Mouse (Mus musculus) CH12.LX (cell line): ENCODE measurements around the gene Ift172.
A peak's percentile ranks its signal among the peaks of the same experiment; 100 is the strongest.

Source experiments
- CTCF ChIP-seq, 2 experiments: IDR thresholded peaks in 1 of 2; conservative IDR thresholded peaks in 1 of 2; 2 replicates each; pipeline ENCODE4 v1.5.1; 2011 to 2012; ENCODE audit warnings: low read depth in 2 of 2, low read length in 2 of 2, improper control_type of control experiment in 1 of 2, inconsistent platforms in 1 of 2, mild to moderate bottlenecking in 1 of 2, moderate library complexity in 1 of 2
- E2F4 ChIP-seq: IDR thresholded peaks from 2 replicates; pipeline ENCODE4 v1.6.1; 2011; ENCODE audit warnings: low read depth, low read length, improper control_type of control experiment; ENCODE audit not compliant: insufficient replicate concordance
- EP300 ChIP-seq: IDR thresholded peaks from 2 replicates; pipeline ENCODE4 v1.6.1; 2011; ENCODE audit warnings: low read length, improper control_type of control experiment
- ETS1 ChIP-seq: conservative IDR thresholded peaks from 2 replicates; pipeline ENCODE4 v1.6.1; 2012; ENCODE audit warnings: low read depth, mild to moderate bottlenecking, inconsistent platforms, low read length, improper control_type of control experiment, moderate library complexity
- PAX5 ChIP-seq: IDR thresholded peaks from 2 replicates; pipeline ENCODE4 v1.6.1; 2012; ENCODE audit warnings: low read length, inconsistent platforms, mixed read lengths
- TBP ChIP-seq: conservative IDR thresholded peaks from 2 replicates; pipeline ENCODE4 v1.6.1; 2011; ENCODE audit warnings: low read depth, low read length, improper control_type of control experiment
- TCF12 ChIP-seq: IDR thresholded peaks from 2 replicates; pipeline ENCODE4 v1.6.1; 2014; ENCODE audit warnings: low read depth, mild to moderate bottlenecking, inconsistent platforms, low read length, improper control_type of control experiment
- USF2 ChIP-seq: conservative IDR thresholded peaks from 2 replicates; pipeline ENCODE4 v1.6.1; 2011; ENCODE audit warnings: low read depth, low read length, improper control_type of control experiment
- ZKSCAN1 ChIP-seq: IDR thresholded peaks from 2 replicates; pipeline ENCODE4 v1.6.1; 2012; ENCODE audit warnings: low read depth, inconsistent platforms, low read length, improper control_type of control experiment, borderline replicate concordance

DNA sequence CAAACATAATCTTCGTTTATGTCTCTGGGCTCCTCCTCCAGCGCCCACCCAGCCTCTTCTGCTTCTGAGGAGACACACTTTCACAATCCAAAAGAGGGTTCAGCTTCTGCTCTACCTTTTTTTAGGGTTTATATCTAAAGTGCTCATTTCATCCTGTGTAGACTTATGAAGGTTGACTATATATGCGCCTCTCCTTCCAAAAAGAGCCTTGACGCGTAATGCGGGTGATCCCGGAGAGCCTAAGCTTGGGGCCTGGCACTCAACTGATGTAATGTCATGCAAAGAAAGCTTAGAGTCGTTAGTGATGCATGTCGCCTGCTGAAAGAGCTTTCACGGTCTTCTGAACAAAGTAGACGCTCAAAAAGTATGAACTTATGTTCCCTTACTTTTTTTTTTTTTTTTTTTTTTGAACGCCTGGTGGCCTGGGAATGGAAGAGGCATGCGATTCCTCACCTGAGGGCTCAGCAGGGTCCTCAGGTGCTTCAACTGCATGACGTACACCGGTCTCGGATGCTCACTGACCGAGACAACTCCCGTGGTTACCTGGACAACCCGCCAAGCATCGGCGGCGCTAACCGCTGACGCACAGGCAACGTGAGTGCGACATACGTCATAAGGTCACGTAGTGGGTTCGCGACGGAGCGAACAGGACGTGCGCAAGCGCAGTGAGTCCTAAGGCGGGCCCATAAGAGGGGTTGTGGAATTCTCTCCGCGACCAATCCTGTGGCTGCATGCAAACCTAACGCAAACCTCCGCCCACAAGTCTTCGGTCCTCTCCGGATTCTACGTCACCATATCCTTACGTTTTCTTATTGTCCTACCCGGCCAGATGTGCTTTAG is at the start of gene Ift172:
- TF ChIP-seq CTCF (conservative IDR thresholded peaks at IDR 0.05 in 1 of 2, IDR thresholded peaks at IDR 0.05 in 1 of 2; ENCODE audit: low read depth in 2 of 2, low read length in 2 of 2) (no peak), TBP (peak; percentile 80), PAX5 (no peak), TCF12 (peak; percentile 86), ETS1 (peak; percentile 50; the same call in 1 of the 2 replicates), USF2 (no peak; the same call in 1 of the 2 replicates), ZKSCAN1 (no peak), EP300 (no peak), E2F4 (no peak)
